Mouse (Mus musculus): Measurements from ENCODE around the gene Ptgir. TPM values are rescaled to one million over a fixed set of nuclear protein-coding genes. Genes with fewer than 3 reads are reported as not detected.
"Not testable (repeated sequence)": the region's sequence is repeated elsewhere in the genome, so short reads cannot be mapped to it uniquely, and the experiment has no call there.

The Ptgir gene
- polyA plus RNA-seq, 1 experiment from 2014 or later, result 0.76 TPM

GRCm38 (mm10) chr7:16947349-16947895 is 41.1 kb downstream of the Ptgir start:
- WGBS, result 17% methylated on average over 21 of the region's 22 CpGs
- H3K36me3 ChIP-seq (ENCODE audit: control insufficient read depth, insufficient read depth, low read length), result no peaks in the 10 kb centered on the region
- peak overlapping the region; percentile 35 for H3K4me3 ChIP-seq (ENCODE audit: low read depth, low read length)
- peaks cover 49% of the 10 kb centered on the region for H3K27me3 ChIP-seq (ENCODE audit: control insufficient read depth, insufficient read depth, low read length)
- H3K4me1 ChIP-seq (ENCODE audit: control insufficient read depth, insufficient read depth, low read length), result peaks cover 34% of the 10 kb centered on the region
- peak overlapping the region; percentile 45 for H3K9ac ChIP-seq (ENCODE audit: low read length)
- peak overlapping the region; percentile 64 for H3K4me2 ChIP-seq (ENCODE audit: low read depth)
- no peaks in the 10 kb centered on the region for H3K9me3 ChIP-seq (ENCODE audit: control insufficient read depth, low read length)
- no peak overlapping the region for H3K27ac ChIP-seq (ENCODE audit: low read depth, low read length)
- ATAC-seq (ENCODE audit: insufficient read depth, low FRiP score, low TSS enrichment), result no peak
- DNase-seq (ENCODE audit: low spot score), result no peak

- Histone ChIP-seq H3K27ac (ENCODE audit: low read depth, low read length) (no peak overlapping the region), H3K9ac (ENCODE audit: low read length) (0 out of 2 replicates have a peak overlapping the region, but pooled peaks have one; percentile 27), H3K4me2 (ENCODE audit: low read depth) (peak overlapping the region; percentile 64), H3K4me3 (ENCODE audit: low read depth, low read length) (no peak overlapping the region; the same call in 1 of the 2 replicates), H3K27me3 (ENCODE audit: control insufficient read depth, insufficient read depth, low read length) (peaks cover 49% of the 10 kb centered on the region), H3K4me1 (ENCODE audit: control insufficient read depth, insufficient read depth, low read length) (peaks cover 34% of the 10 kb centered on the region), H3K9me3 (ENCODE audit: control insufficient read depth, low read length) (no peaks in the 10 kb centered on the region), H3K36me3 (ENCODE audit: control insufficient read depth, insufficient read depth, low read length) (no peaks in the 10 kb centered on the region)
- ATAC-seq (ENCODE audit: insufficient read depth, low FRiP score, low TSS enrichment) (no peak), DNase-seq (ENCODE audit: low spot score) (no peak)
- 13% methylated on average over 4 of the region's 4 CpGs for WGBS
These were observed 41.7 kb downstream of the Ptgir start for GRCm38 (mm10) chr7:16947959-16948361.

GRCm38 (mm10) chr7:16948923-16949458 is 42.7 kb downstream of the Ptgir start:
- ATAC-seq (ENCODE audit: insufficient read depth, low FRiP score, low TSS enrichment) (no peak), DNase-seq (ENCODE audit: low spot score) (no peak)
- Histone ChIP-seq H3K4me1 (ENCODE audit: control insufficient read depth, insufficient read depth, low read length) (peaks cover 32% of the 10 kb centered on the region), H3K9me3 (ENCODE audit: control insufficient read depth, low read length) (no peaks in the 10 kb centered on the region), H3K4me2 (ENCODE audit: low read depth) (no peak overlapping the region; the same call in 1 of the 2 replicates), H3K4me3 (ENCODE audit: low read depth, low read length) (no peak overlapping the region), H3K36me3 (ENCODE audit: control insufficient read depth, insufficient read depth, low read length) (no peaks in the 10 kb centered on the region), H3K9ac (ENCODE audit: low read length) (no peak overlapping the region), H3K27me3 (ENCODE audit: control insufficient read depth, insufficient read depth, low read length) (peaks cover 49% of the 10 kb centered on the region), H3K27ac (ENCODE audit: low read depth, low read length) (no peak overlapping the region)
- 48% methylated on average over 8 of the region's 8 CpGs for WGBS

GRCm38 (mm10) chr7:16949908-16950841 is 43.9 kb downstream of the Ptgir start:
- peak; percentile 42 for ATAC-seq (ENCODE audit: insufficient read depth, low FRiP score, low TSS enrichment)

GRCm38 (mm10) chr7:16950861-16951635 is 44.8 kb downstream of the Ptgir start:
- no peaks in the 10 kb centered on the region for H3K9me3 ChIP-seq (ENCODE audit: control insufficient read depth, low read length)
- peaks cover 36% of the 10 kb centered on the region for H3K27me3 ChIP-seq (ENCODE audit: control insufficient read depth, insufficient read depth, low read length)
- WGBS, result 28% methylated on average over 18 of the region's 18 CpGs
- no peak overlapping the region for H3K9ac ChIP-seq (ENCODE audit: low read length)
- no peak overlapping the region for H3K27ac ChIP-seq (ENCODE audit: low read depth, low read length)
- ATAC-seq (ENCODE audit: insufficient read depth, low FRiP score, low TSS enrichment), result peak; percentile 62
- no peaks in the 10 kb centered on the region for H3K36me3 ChIP-seq (ENCODE audit: control insufficient read depth, insufficient read depth, low read length)
- H3K4me2 ChIP-seq (ENCODE audit: low read depth), result no peak overlapping the region
- no peak overlapping the region for H3K4me3 ChIP-seq (ENCODE audit: low read depth, low read length)
- peaks cover 24% of the 10 kb centered on the region for H3K4me1 ChIP-seq (ENCODE audit: control insufficient read depth, insufficient read depth, low read length)
- DNase-seq (ENCODE audit: low spot score), result peak; percentile 88

More at GRCm38 (mm10) chr7:16949908-16950841, 43.9 kb downstream of the Ptgir start:
- peak; percentile 88 for DNase-seq (ENCODE audit: low spot score)
- Histone ChIP-seq H3K9ac (ENCODE audit: low read length) (peak overlapping the region; percentile 48), H3K4me3 (ENCODE audit: low read depth, low read length) (peak overlapping the region; percentile 4), H3K4me1 (ENCODE audit: control insufficient read depth, insufficient read depth, low read length) (peaks cover 29% of the 10 kb centered on the region), H3K4me2 (ENCODE audit: low read depth) (peak overlapping the region; percentile 55), H3K36me3 (ENCODE audit: control insufficient read depth, insufficient read depth, low read length) (no peaks in the 10 kb centered on the region), H3K27me3 (ENCODE audit: control insufficient read depth, insufficient read depth, low read length) (peaks cover 45% of the 10 kb centered on the region), H3K27ac (ENCODE audit: low read depth, low read length) (no peak overlapping the region), H3K9me3 (ENCODE audit: control insufficient read depth, low read length) (no peaks in the 10 kb centered on the region)
- 12% methylated on average over 29 of the region's 29 CpGs for WGBS

- 59% methylated on average over 2 of the region's 2 CpGs for WGBS
- not testable (repeated sequence) for ATAC-seq (ENCODE audit: insufficient read depth, low FRiP score, low TSS enrichment); H3K9ac ChIP-seq (ENCODE audit: low read length); H3K4me2 ChIP-seq (ENCODE audit: low read depth); H3K4me1 ChIP-seq (ENCODE audit: control insufficient read depth, insufficient read depth, low read length); H3K9me3 ChIP-seq (ENCODE audit: control insufficient read depth, low read length); H3K27ac ChIP-seq (ENCODE audit: low read depth, low read length); DNase-seq (ENCODE audit: low spot score); H3K27me3 ChIP-seq (ENCODE audit: control insufficient read depth, insufficient read depth, low read length); H3K4me3 ChIP-seq (ENCODE audit: low read depth, low read length); H3K36me3 ChIP-seq (ENCODE audit: control insufficient read depth, insufficient read depth, low read length)
These were observed 47.5 kb downstream of the Ptgir start for GRCm38 (mm10) chr7:16953776-16954175.

GRCm38 (mm10) chr7:16955712-16956111 is 49.4 kb downstream of the Ptgir start:
- no peaks in the 10 kb centered on the region for H3K36me3 ChIP-seq (ENCODE audit: control insufficient read depth, insufficient read depth, low read length)
- no peak overlapping the region for H3K9ac ChIP-seq (ENCODE audit: low read length)
- 0 out of 2 replicates have a peak, but pooled peaks cover 4% of the 10 kb centered on the region for H3K4me1 ChIP-seq (ENCODE audit: control insufficient read depth, insufficient read depth, low read length)
- no peak for ATAC-seq (ENCODE audit: insufficient read depth, low FRiP score, low TSS enrichment)
- no peak overlapping the region for H3K27ac ChIP-seq (ENCODE audit: low read depth, low read length)
- H3K4me3 ChIP-seq (ENCODE audit: low read depth, low read length), result no peak overlapping the region
- 90% methylated on average over 4 of the region's 4 CpGs for WGBS
- DNase-seq (ENCODE audit: low spot score), result no peak
- H3K9me3 ChIP-seq (ENCODE audit: control insufficient read depth, low read length), result no peaks in the 10 kb centered on the region
- no peak overlapping the region for H3K4me2 ChIP-seq (ENCODE audit: low read depth)
- no peaks in the 10 kb centered on the region for H3K27me3 ChIP-seq (ENCODE audit: control insufficient read depth, insufficient read depth, low read length)
